Mouse (Mus musculus): ENCODE measurements around the gene Bloc1s5. TPM values are rescaled to one million over a fixed set of nuclear protein-coding genes. Genes with fewer than 3 reads are reported as not detected.

Gene Bloc1s5
- polyA plus RNA-seq, 1 experiment from 2014 or later, result 14.2 TPM

- H3K36me3 ChIP-seq, result peaks cover 23% of the 10 kb centered on the region
- H3K4me3 ChIP-seq (replicated peaks), result no peak overlapping the region
- H3K4me1 ChIP-seq (replicated peaks), result peaks cover 9% of the 10 kb centered on the region
- H3K27ac ChIP-seq, result no peak overlapping the region
- no peak overlapping the region for H3K9ac ChIP-seq
- H3K4me2 ChIP-seq, result no peak overlapping the region
- ATAC-seq (ENCODE audit: low read depth) (no peak), DNase-seq (no peak)
- 75% methylated on average over 11 of the region's 11 CpGs for WGBS (ENCODE audit: insufficient replicate concordance)
- no peaks in the 10 kb centered on the region for H3K9me3 ChIP-seq (replicated peaks)
- H3K27me3 ChIP-seq, result no peaks in the 10 kb centered on the region
Observed at GRCm38 (mm10) chr13:38600811-38601210, 34.1 kb downstream of the Bloc1s5 start.

GRCm38 (mm10) chr13:38597076-38597475 is 37.8 kb downstream of the Bloc1s5 start:
- Histone ChIP-seq H3K4me3 (replicated peaks) (no peak overlapping the region), H3K27ac (no peak overlapping the region), H3K36me3 (peaks cover 1% of the 10 kb centered on the region; the same call in 1 of the 2 replicates), H3K4me2 (no peak overlapping the region), H3K9me3 (replicated peaks) (no peaks in the 10 kb centered on the region), H3K27me3 (no peaks in the 10 kb centered on the region), H3K9ac (no peak overlapping the region), H3K4me1 (replicated peaks) (peaks cover 7% of the 10 kb centered on the region)
- WGBS (ENCODE audit: insufficient replicate concordance), result 63% methylated on average over 3 of the region's 3 CpGs
- ATAC-seq (ENCODE audit: low read depth), result no peak
- DNase-seq, result no peak

- Histone ChIP-seq H3K4me3 (replicated peaks) (no peak overlapping the region), H3K4me1 (replicated peaks) (peaks cover 7% of the 10 kb centered on the region), H3K9ac (no peak overlapping the region), H3K9me3 (replicated peaks) (no peaks in the 10 kb centered on the region), H3K4me2 (no peak overlapping the region), H3K36me3 (no peaks in the 10 kb centered on the region), H3K27me3 (no peaks in the 10 kb centered on the region), H3K27ac (no peak overlapping the region)
- WGBS (ENCODE audit: insufficient replicate concordance), result 72% methylated on average over 4 of the region's 4 CpGs
- no peak for ATAC-seq (ENCODE audit: low read depth)
- DNase-seq, result no peak
Observed at GRCm38 (mm10) chr13:38596461-38596860, 38.4 kb downstream of the Bloc1s5 start.

- Histone ChIP-seq H3K4me1 (replicated peaks) (no peaks in the 10 kb centered on the region), H3K9me3 (replicated peaks) (no peaks in the 10 kb centered on the region), H3K9ac (no peak overlapping the region), H3K27ac (no peak overlapping the region), H3K4me2 (no peak overlapping the region), H3K36me3 (no peaks in the 10 kb centered on the region), H3K27me3 (no peaks in the 10 kb centered on the region), H3K4me3 (replicated peaks) (no peak overlapping the region)
- 24% methylated on average over 6 of the region's 6 CpGs for WGBS (ENCODE audit: insufficient replicate concordance)
- ATAC-seq (ENCODE audit: low read depth) (no peak), DNase-seq (no peak)
Observed at GRCm38 (mm10) chr13:38593114-38593513, 41.8 kb downstream of the Bloc1s5 start.

GRCm38 (mm10) chr13:38587350-38587749 is 47.6 kb downstream of the Bloc1s5 start:
- no peak overlapping the region for H3K4me2 ChIP-seq
- DNase-seq (no peak), ATAC-seq (ENCODE audit: low read depth) (no peak)
- H3K27ac ChIP-seq, result no peak overlapping the region
- H3K4me1 ChIP-seq (replicated peaks), result no peaks in the 10 kb centered on the region
- H3K4me3 ChIP-seq (replicated peaks), result no peak overlapping the region
- no peaks in the 10 kb centered on the region for H3K9me3 ChIP-seq (replicated peaks)
- 72% methylated on average over 5 of the region's 5 CpGs for WGBS (ENCODE audit: insufficient replicate concordance)
- H3K36me3 ChIP-seq, result no peaks in the 10 kb centered on the region
- H3K27me3 ChIP-seq, result 0 out of 2 replicates have a peak, but pooled peaks cover under 1% of the 10 kb centered on the region
- H3K9ac ChIP-seq, result no peak overlapping the region

- DNase-seq, result no peak
- H3K4me1 ChIP-seq (replicated peaks), result no peaks in the 10 kb centered on the region
- no peak overlapping the region for H3K4me2 ChIP-seq
- 37% methylated on average over 4 of the region's 4 CpGs for WGBS (ENCODE audit: insufficient replicate concordance)
- 0 out of 2 replicates have a peak, but pooled peaks cover 2% of the 10 kb centered on the region for H3K27me3 ChIP-seq
- no peak overlapping the region for H3K9ac ChIP-seq
- no peaks in the 10 kb centered on the region for H3K9me3 ChIP-seq (replicated peaks)
- no peak overlapping the region for H3K27ac ChIP-seq
- ATAC-seq (ENCODE audit: low read depth), result no peak
- no peak overlapping the region for H3K4me3 ChIP-seq (replicated peaks)
- no peaks in the 10 kb centered on the region for H3K36me3 ChIP-seq
Observed at GRCm38 (mm10) chr13:38586451-38586850, 48.5 kb downstream of the Bloc1s5 start.

GRCm38 (mm10) chr13:38582768-38583167 is 52.1 kb downstream of the Bloc1s5 start:
- 0 out of 2 replicates have a peak, but pooled peaks cover 9% of the 10 kb centered on the region for H3K27me3 ChIP-seq
- H3K9ac ChIP-seq, result no peak overlapping the region
- H3K9me3 ChIP-seq (replicated peaks), result no peaks in the 10 kb centered on the region
- DNase-seq (no peak), ATAC-seq (ENCODE audit: low read depth) (no peak)
- peaks cover 11% of the 10 kb centered on the region for H3K4me1 ChIP-seq (replicated peaks)
- H3K27ac ChIP-seq, result no peak overlapping the region
- WGBS (ENCODE audit: insufficient replicate concordance), result 64% methylated on average over 3 of the region's 3 CpGs
- no peak overlapping the region for H3K4me2 ChIP-seq
- no peak overlapping the region for H3K4me3 ChIP-seq (replicated peaks)
- no peaks in the 10 kb centered on the region for H3K36me3 ChIP-seq

- Histone ChIP-seq H3K36me3 (no peaks in the 10 kb centered on the region), H3K27me3 (0 out of 2 replicates have a peak, but pooled peaks cover 9% of the 10 kb centered on the region), H3K4me1 (replicated peaks) (peaks cover 11% of the 10 kb centered on the region), H3K27ac (no peak overlapping the region), H3K9ac (0 out of 2 replicates have a peak overlapping the region, but pooled peaks have one; percentile 22), H3K4me3 (replicated peaks) (peak overlapping the region; percentile 41), H3K9me3 (replicated peaks) (no peaks in the 10 kb centered on the region), H3K4me2 (peak overlapping the region; percentile 62)
- DNase-seq (peak; percentile 28), ATAC-seq (ENCODE audit: low read depth) (peak; percentile 75)
- 30% methylated on average over 11 of the region's 11 CpGs for WGBS (ENCODE audit: insufficient replicate concordance)
Observed at GRCm38 (mm10) chr13:38580601-38581457, 54.1 kb downstream of the Bloc1s5 start.

- peak; percentile 23; the same call in 1 of the 2 replicates for ATAC-seq (ENCODE audit: low read depth)
- peak overlapping the region; percentile 41 for H3K4me3 ChIP-seq (replicated peaks)
Observed at GRCm38 (mm10) chr13:38579971-38580600, 54.8 kb downstream of the Bloc1s5 start.

GRCm38 (mm10) chr13:38574668-38575067 is 60.2 kb downstream of the Bloc1s5 start:
- no peak for ATAC-seq (ENCODE audit: low read depth)
- WGBS (ENCODE audit: insufficient replicate concordance), result 38% methylated on average over 3 of the region's 3 CpGs
- Histone ChIP-seq H3K9me3 (replicated peaks) (no peaks in the 10 kb centered on the region), H3K4me2 (no peak overlapping the region), H3K27ac (no peak overlapping the region), H3K4me1 (replicated peaks) (no peaks in the 10 kb centered on the region), H3K27me3 (0 out of 2 replicates have a peak, but pooled peaks cover 1% of the 10 kb centered on the region), H3K36me3 (no peaks in the 10 kb centered on the region), H3K4me3 (replicated peaks) (no peak overlapping the region), H3K9ac (no peak overlapping the region)
- DNase-seq, result no peak

More at GRCm38 (mm10) chr13:38579971-38580600, 54.8 kb downstream of the Bloc1s5 start:
- H3K4me2 ChIP-seq, result peak overlapping the region; percentile 62
- 0 out of 2 replicates have a peak, but pooled peaks cover 9% of the 10 kb centered on the region for H3K27me3 ChIP-seq
- peaks cover 11% of the 10 kb centered on the region for H3K4me1 ChIP-seq (replicated peaks)
- no peak for DNase-seq
- no peaks in the 10 kb centered on the region for H3K36me3 ChIP-seq
- no peak overlapping the region for H3K27ac ChIP-seq
- H3K9ac ChIP-seq, result 0 out of 2 replicates have a peak overlapping the region, but pooled peaks have one; percentile 22
- WGBS (ENCODE audit: insufficient replicate concordance), result 11% methylated on average over 25 of the region's 25 CpGs
- H3K9me3 ChIP-seq (replicated peaks), result no peaks in the 10 kb centered on the region

GRCm38 (mm10) chr13:38573281-38573680 is 61.6 kb downstream of the Bloc1s5 start:
- Histone ChIP-seq H3K4me1 (replicated peaks) (no peaks in the 10 kb centered on the region), H3K9me3 (replicated peaks) (no peaks in the 10 kb centered on the region), H3K36me3 (no peaks in the 10 kb centered on the region), H3K27ac (no peak overlapping the region), H3K4me2 (no peak overlapping the region), H3K9ac (no peak overlapping the region), H3K27me3 (no peaks in the 10 kb centered on the region), H3K4me3 (replicated peaks) (no peak overlapping the region)
- 74% methylated on average over 1 of the region's 1 CpGs for WGBS (ENCODE audit: insufficient replicate concordance)
- DNase-seq (no peak), ATAC-seq (ENCODE audit: low read depth) (no peak)

Measured in liver, embryonic 13.5 days (tissue).